Mouse (Mus musculus) cerebellum, adult 18-20 months (tissue): ENCODE measurements at regions not wholly inside any gene's neighbourhood (a gene's known extent, or its start where the extent isn't known, plus 50 kb on each side); places are given as distances from the start of the nearest gene placed in this dataset.
A peak's percentile ranks its signal among the peaks of the same experiment; 100 is the strongest.

Source experiments
- DNase-seq, 2 experiments: peaks; one replicate each; pipeline ENCODE4 v3.0.0; 2021

GRCm38 (mm10) chr2:138640654-138641053, 384.3 kb downstream of the Btbd3 start:
- DNase-seq, result no peak

DNA sequence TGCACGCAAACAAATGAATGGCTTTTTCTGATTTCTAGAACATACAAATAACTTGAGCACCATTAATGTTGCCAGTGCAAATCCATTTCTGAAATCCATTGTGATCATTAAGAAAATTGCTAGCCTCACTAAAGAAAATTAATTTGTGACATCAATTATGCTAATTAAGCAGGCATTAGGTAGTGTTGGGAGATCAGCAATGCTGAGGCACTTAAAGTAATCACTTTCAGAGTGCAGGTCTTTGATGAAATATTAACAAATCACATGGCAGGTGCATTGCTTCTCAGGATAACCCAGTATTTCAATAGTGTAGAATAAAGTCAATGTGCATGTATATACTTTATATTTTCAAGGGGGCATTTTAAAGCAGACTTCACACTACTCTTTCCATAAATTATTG, 385.0 kb downstream of the Btbd3 start:
- DNase-seq, result no peak

GRCm38 (mm10) chr2:138648616-138649015, 392.3 kb downstream of the Btbd3 start:
- peak in 1 of 2 experiments; percentile 7 for DNase-seq

GRCm38 (mm10) chr2:138659376-138659775, 403.0 kb downstream of the Btbd3 start:
- peak; percentile 22 to 27 for DNase-seq

DNA sequence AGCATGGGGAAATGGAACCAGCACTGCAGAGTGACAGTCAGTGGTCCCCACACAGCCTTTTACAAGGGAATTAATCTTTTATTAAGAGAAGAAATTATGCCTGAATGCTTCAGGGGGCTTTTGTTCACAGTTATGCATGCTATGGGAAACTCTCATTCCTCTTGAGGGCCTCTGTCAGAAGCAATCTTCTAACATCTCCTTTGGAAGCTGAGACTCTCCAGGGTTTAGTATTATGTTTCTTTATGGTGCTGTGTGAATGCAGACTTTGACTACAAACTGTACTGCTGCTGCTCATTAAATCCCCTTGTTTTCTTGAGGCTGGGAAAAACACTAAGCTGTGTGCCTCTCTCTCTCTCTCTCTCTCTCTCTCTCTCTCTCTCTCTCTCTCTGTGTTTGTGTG, 413.9 kb downstream of the Btbd3 start:
- DNase-seq, result no peak

DNA sequence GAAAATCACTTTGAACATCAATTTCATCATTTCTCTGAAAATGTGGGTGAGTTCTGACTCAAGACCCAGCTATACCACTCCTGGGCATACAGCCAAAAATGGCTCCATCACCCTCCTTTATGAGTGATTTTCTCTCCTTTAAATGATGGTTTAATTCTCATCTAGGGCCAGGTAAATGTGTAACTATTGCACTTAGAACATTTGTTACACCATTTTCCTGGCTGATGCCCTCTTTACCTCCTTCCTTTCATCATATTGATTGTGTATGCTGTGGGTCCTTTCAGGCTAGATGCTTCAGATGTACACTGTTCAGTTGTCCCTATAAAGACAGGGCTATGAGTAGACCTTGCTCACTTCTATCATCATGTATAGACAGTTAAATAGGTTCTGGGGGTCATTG, 418.4 kb downstream of the Btbd3 start:
- DNase-seq, result no peak

DNA sequence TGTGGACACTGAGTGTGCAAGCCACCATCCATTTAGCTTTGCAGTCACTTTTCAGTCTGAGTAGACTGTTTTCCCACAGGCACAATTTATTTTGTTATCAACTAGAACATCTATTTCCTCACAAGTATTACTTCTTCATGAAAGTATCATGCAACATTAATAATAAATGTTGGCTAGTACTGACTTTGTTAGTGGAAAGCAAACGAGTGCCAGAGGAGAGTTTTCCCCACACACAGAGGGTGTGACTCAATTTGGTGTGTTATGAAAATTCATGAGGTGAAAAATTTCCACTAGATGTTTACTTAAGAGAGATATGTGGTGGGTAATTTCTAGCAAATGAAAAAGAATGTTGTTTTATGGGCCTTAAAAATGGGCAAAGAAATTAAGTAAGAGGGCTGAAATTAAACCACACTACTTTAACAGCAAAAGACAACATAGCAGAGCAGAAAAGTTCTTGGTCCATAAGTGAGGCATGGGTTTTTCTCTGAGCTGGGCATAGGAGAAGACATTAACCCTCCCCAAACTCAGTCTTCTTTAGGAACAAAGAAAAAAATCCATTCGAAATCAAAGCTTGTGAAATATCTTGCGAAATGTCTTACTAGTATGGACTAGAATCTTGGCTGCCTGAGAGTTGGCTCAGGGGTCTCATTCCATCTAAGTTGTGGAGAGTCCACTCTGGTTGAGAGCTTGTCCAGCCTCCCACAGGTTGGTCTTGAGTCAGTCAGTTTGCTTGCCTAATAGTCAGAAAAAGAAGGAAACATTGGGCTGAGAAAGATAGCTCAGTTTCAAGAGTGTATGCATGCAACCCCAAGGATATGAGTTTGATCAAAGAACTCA, 419.1 kb downstream of the Btbd3 start:
- no peak for DNase-seq

DNA sequence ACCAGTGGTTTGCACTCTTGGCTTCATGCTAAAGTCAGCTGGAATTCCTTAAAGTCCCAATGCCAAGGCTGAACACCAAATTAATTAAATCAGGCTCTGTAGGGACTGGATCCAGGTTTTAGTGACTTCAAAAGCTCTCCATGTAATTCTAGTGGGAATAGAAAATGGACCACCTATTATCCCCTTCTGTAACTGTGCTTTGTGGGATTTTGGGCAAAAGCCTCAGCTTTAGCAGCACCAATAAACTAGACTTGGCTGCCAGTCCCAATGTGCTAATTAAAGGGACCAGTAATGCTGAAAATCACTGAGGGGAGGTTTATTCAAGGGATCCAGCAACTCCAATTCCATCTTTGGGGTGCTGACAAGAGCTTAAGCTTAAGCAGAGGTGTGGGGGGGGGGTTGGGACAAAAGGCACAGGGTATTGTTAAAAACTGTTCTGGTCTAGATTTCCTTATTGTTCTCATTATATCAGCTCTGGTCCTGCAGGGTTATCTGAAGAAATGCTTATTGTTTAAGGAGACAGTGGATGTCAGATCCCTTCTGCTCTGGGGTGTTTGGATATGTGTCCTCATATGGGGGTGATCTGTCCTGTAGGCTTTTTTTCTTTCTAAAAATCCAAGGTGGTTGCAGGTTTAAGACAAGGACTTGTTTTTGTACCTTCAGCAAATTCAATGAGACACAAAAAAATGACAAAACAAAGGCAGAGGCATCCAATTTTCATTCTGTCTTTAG, 431.9 kb downstream of the Btbd3 start:
- no peak for DNase-seq

DNA sequence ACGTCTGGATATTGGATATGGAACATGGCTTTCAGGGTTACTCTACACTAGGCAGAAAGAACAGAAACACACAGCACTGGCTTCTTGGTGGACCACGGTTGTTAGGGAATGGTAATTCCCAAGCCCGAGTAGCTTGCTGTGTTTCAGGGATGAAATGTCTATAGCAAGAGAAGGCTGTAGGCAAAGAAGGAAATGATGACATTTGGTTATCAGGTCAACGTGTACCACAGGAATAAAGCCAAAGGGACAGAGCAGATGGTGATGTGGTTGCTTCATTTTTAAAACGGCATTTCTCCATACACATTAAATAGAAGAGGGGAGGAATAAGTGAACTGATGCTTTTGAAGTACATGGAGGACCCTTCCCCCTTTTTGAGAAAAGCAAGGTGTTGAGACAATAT, 433.1 kb downstream of the Btbd3 start:
- DNase-seq, result peak; percentile 39 to 42

DNA sequence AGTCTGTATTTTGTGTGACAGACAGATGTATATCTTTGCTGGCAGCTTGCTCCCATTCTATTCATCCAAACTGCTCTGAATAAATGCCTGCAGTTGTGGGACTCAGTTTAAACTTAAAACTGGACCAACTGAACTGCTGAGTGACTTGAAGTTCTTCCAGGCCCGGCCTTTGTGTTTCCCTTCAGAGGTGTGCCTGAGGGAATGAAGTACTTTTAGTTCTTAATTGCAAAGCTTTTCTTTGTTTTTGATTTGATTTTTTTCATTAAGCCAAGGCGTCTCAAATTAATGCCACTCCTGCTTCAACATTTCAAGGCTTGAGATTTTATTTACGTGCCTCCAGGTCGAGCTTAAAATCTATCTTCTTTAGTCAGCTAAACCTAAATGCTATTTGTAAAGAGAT, 446.4 kb downstream of the Btbd3 start:
- no peak for DNase-seq

DNA sequence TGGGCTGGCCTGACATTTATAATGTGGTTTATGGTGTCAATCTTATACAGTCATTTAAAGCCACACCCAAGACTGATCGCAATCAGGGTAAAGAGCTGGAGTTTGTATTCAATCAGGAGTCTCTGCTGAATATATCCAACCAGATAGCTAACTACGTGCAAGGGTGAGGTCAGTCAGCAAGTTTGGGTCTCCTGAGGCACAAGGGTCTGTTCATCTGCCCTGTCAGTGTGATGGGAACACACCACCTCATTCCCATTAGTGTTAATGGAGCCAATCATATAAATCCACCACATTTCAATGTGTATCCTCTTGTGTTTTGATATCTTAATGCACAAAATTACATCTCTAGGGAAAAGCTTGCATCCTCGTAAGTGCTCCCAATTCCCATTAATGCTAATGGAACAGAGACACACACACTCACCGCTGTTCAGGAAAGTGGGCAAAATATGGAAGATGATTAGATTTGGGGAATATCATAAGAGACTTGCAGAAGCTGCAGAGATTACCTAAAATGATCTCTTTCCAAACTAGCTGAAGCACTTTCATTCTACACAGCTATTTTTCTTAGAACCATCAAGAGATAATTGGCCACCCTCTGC, 447.7 kb downstream of the Btbd3 start:
- no peak for DNase-seq

- no peak for DNase-seq
Measured at GRCm38 (mm10) chr2:138708763-138709162, 452.4 kb downstream of the Btbd3 start.

GRCm38 (mm10) chr2:138733846-138734245, 477.5 kb downstream of the Btbd3 start:
- DNase-seq, result peak; percentile 42 to 55

GRCm38 (mm10) chr2:138744806-138745205, 488.4 kb downstream of the Btbd3 start:
- DNase-seq, result no peak

- DNase-seq, result no peak
Measured at GRCm38 (mm10) chr2:138760439-138760963, 504.1 kb downstream of the Btbd3 start.

GRCm38 (mm10) chr2:138761400-138761799, 505.0 kb downstream of the Btbd3 start:
- DNase-seq, result peak; percentile 29 to 45

- no peak for DNase-seq
Measured at GRCm38 (mm10) chr2:138766275-138766842, 510.0 kb downstream of the Btbd3 start.

DNA sequence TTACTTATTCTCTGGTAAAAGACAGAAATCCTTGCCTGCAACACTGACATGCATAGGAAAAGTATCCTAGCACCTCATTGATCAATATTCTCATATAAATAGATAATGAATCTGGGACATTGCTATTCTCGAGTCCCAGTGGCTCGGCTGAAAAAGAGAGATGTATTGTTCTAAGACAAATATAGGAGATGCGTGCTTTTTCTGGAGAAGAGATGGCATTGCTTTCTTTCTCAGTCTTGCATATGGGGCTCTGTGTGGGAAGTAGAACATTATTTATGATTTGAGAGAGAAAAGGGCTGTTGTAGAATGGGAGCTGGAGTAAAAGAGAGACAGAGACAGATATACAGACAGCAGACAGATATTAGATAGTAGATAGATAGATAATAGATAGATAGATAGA, 527.4 kb downstream of the Btbd3 start:
- DNase-seq, result no peak

DNA sequence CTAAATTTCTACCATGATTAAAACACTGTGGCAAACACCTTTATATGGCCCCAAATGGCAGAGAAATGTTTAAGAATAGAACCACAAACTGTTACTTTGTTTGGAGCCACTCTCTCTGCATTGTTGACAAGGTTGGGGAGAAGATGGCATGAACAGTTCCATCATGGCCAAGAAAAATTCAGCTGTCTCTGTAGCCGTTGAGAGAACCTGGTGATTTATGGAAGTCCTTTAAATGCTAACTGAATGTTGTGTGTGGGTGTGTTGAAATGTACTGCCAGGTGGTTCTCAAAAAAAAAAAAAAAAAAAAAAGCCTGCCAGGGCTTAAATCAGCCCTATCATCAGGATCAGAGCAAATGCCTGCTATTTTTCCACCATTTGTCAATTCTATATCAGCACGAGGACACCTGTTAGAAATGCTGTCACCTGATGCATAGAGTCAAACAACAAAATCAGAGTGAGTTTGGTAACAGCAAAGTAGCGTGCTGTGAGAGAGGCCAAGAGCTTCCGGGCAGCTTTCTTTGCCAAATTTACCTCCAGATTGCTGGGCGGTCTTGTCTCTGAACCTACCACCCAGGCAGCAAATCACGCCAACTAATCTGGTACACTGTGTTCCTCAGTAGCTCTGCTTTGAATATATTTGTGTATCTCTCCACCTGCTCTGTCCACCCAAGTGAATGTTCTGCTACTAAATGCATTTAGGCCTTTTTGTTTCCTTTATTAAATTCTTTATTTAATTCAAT, 536.5 kb downstream of the Btbd3 start:
- DNase-seq, result peak; percentile 87 to 92

DNA sequence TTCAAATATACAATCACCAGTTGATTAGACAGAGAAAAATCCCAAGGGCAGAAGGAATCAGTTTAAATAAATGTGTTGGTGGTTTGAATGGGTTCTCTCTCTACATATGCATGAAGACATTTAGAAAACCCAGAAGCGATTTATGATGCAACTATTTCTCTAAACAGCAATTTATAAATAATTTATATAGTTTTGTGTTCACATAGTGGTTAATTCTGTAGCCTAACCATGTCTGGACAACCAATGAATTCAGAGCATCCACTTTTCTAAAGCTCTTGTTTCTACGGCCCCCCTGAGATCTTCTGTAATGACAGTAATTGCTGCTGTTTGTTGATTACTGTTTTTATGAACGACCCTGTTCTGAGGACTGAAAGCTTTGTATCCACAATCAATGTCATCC, 549.8 kb downstream of the Btbd3 start:
- no peak for DNase-seq

DNA sequence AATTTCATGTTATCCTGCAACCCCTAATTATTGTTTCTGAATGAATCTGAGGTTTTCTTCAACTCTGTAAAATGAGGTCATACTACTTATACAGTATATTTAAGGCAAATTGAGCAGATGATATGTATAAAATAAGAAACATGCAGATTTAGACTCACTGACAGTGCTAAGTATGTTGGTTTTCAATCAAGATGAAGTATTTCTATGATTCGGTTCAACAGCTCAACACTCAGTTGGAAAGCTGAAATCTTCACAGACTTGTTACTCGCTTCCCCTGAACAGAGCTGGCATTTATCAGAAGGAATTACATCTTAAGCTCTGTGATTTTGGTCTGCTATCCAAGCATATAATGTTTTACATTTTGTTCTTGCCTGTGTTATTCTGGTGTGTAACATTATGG, 553.4 kb downstream of the Btbd3 start:
- no peak for DNase-seq

- DNase-seq, result peak; percentile 64 to 69
Measured at GRCm38 (mm10) chr2:138820489-138820888, 564.1 kb downstream of the Btbd3 start.
